Mouse (Mus musculus): Measurements from ENCODE around the gene Rin3. TPM values are rescaled to one million over a fixed set of nuclear protein-coding genes. Genes with fewer than 3 reads are reported as not detected.
A peak's percentile ranks its signal among the peaks of the same experiment; 100 is the strongest.

Gene Rin3
- polyA plus RNA-seq, 1 experiment from 2014 or later = 4.8 TPM

DNA sequence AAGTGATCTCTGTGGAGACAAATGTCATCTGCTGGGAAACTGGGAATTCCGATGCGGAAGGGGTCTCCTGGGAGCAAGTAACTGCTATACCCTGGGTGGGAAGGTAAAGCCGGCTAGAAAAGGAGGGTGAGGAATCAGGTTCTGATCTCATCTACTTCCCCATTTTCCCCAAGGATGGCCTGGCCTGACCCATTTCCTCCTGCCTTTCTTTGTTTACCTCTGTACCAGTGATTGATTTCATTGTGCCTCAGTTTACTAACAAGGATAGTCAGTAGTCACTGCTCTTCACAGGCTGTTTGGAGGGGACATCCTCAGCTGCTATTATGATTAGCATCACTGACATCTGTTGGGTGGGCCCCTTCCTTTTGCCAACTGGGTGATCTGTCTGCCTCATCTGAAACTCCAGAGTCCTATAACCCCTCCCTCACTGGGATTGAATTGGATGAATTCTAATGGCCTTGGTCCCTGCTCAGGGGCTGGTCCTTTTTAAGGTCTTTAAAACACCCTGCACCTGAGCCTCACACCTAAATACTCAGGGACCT is 1.8 kb downstream of the Rin3 start:
- no peak for ATAC-seq (ENCODE audit: low FRiP score)
- DNase-seq (ENCODE audit: low spot score, missing footprints) = peak; percentile 81
- no peak overlapping the region for H3K4me2 ChIP-seq
- H3K9ac ChIP-seq (ENCODE audit: low read length) = no peak overlapping the region
- H3K4me3 ChIP-seq (ENCODE audit: low read depth, low read length) = no peak overlapping the region
- H3K9me3 ChIP-seq (ENCODE audit: control insufficient read depth, low read length) = no peaks in the 10 kb centered on the region
- H3K4me1 ChIP-seq (ENCODE audit: control insufficient read depth, insufficient read depth, low read length) = peaks cover 4% of the 10 kb centered on the region
- no peaks in the 10 kb centered on the region for H3K36me3 ChIP-seq (ENCODE audit: control insufficient read depth, insufficient read depth, low read length)
- WGBS = 61% methylated on average over 3 of the region's 3 CpGs
- H3K27me3 ChIP-seq (ENCODE audit: control insufficient read depth, insufficient read depth, low read length) = peaks cover 3% of the 10 kb centered on the region
- no peak overlapping the region for H3K27ac ChIP-seq (ENCODE audit: low read depth, low read length)

DNA sequence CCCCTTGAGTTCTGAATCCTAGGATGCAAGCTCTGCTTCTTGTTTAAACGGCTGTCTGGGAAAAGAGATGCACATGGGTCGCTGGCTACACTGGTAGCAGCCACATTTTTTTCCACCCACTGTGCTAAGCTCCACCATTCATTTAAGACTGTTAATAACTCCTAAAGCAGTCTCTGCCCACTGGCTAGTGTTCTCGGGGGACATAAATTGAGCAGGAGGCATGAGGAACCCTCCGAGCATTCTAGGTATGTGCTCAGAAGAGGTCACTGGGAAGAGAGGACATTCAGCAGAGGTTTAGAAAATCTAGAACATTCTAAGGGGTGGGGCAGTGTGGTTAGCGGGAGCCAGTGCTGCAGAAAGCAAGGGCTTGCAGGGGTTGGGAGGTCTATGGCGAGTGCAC is 2.5 kb downstream of the Rin3 start:
- H3K36me3 ChIP-seq (ENCODE audit: control insufficient read depth, insufficient read depth, low read length) = no peaks in the 10 kb centered on the region
- no peak overlapping the region for H3K9ac ChIP-seq (ENCODE audit: low read length)
- no peak overlapping the region for H3K27ac ChIP-seq (ENCODE audit: low read depth, low read length)
- H3K4me3 ChIP-seq (ENCODE audit: low read depth, low read length) = no peak overlapping the region
- ATAC-seq (ENCODE audit: low FRiP score) = no peak
- H3K27me3 ChIP-seq (ENCODE audit: control insufficient read depth, insufficient read depth, low read length) = peaks cover 3% of the 10 kb centered on the region
- H3K4me2 ChIP-seq = no peak overlapping the region
- H3K4me1 ChIP-seq (ENCODE audit: control insufficient read depth, insufficient read depth, low read length) = peaks cover 4% of the 10 kb centered on the region
- WGBS = 71% methylated on average over 6 of the region's 6 CpGs
- H3K9me3 ChIP-seq (ENCODE audit: control insufficient read depth, low read length) = no peaks in the 10 kb centered on the region
- no peak for DNase-seq (ENCODE audit: low spot score, missing footprints)

DNA sequence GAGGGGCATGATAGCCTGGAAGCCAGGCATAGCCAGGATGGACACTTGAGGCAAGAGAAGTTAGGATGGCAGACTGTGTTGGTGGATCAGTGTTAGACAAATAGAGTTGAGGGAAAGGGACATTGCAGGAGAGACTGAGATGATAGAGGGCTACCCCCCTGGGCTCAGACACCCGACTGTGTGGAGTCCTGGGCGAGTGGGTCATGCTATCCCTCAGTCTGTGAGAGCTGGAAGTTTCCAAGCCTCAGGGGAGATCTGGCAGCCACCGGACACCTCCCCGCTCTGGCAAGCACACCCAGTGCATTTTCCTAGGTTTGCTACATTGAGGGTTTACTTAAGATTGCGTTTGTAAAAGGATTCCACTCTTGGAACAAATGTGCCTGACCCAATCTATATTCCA is 2.9 kb downstream of the Rin3 start:
- Histone ChIP-seq H3K36me3 (ENCODE audit: control insufficient read depth, insufficient read depth, low read length) (no peaks in the 10 kb centered on the region), H3K27ac (ENCODE audit: low read depth, low read length) (no peak overlapping the region), H3K27me3 (ENCODE audit: control insufficient read depth, insufficient read depth, low read length) (peaks cover 3% of the 10 kb centered on the region), H3K9me3 (ENCODE audit: control insufficient read depth, low read length) (no peaks in the 10 kb centered on the region), H3K4me3 (ENCODE audit: low read depth, low read length) (no peak overlapping the region), H3K4me2 (no peak overlapping the region), H3K4me1 (ENCODE audit: control insufficient read depth, insufficient read depth, low read length) (peaks cover 4% of the 10 kb centered on the region), H3K9ac (ENCODE audit: low read length) (no peak overlapping the region)
- WGBS = 82% methylated on average over 5 of the region's 5 CpGs
- no peak for DNase-seq (ENCODE audit: low spot score, missing footprints)
- no peak for ATAC-seq (ENCODE audit: low FRiP score)

DNA sequence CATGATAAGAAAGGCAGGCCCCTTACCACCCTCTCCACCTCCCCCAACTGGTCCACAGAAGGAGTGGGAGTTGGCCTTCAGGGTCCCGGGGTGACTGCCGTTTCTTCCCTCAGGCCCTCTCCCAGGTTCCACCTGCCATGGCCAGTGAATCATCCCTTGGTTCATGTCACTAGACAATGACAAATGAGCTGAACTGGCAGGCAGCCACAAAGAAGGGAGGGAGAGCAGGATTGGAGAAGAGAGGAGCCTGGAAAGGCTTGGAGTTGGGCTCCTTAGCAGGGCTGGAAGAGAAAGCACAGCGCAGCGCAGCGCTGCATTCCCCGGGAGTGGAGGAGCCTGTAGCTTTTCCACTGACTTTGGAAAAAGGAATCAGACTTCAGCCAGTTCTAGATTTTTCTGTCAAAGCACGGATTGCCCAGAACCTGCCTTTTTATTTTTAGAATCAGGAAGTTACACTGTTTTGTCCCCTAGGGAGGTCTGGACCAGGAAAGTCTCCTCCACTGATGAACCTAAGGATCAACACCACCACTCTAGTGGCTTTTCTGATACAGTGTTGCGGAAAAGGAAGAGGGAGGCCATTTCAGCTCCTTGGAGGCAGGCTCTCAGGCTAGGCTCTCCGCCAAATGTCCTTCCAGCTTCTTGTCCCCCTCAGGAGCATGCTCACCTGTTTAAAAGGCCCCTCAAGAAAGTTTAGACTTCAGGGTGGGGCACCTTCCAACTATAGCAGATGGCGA is 4.0 kb downstream of the Rin3 start:
- Histone ChIP-seq H3K9ac (ENCODE audit: low read length) (no peak overlapping the region), H3K4me3 (ENCODE audit: low read depth, low read length) (no peak overlapping the region), H3K4me2 (no peak overlapping the region), H3K9me3 (ENCODE audit: control insufficient read depth, low read length) (no peaks in the 10 kb centered on the region), H3K27me3 (ENCODE audit: control insufficient read depth, insufficient read depth, low read length) (peaks cover 3% of the 10 kb centered on the region), H3K36me3 (ENCODE audit: control insufficient read depth, insufficient read depth, low read length) (no peaks in the 10 kb centered on the region), H3K27ac (ENCODE audit: low read depth, low read length) (no peak overlapping the region), H3K4me1 (ENCODE audit: control insufficient read depth, insufficient read depth, low read length) (peaks cover 4% of the 10 kb centered on the region)
- peak; percentile 12 for DNase-seq (ENCODE audit: low spot score, missing footprints)
- WGBS = 84% methylated on average over 10 of the region's 10 CpGs
- no peak for ATAC-seq (ENCODE audit: low FRiP score)

DNA sequence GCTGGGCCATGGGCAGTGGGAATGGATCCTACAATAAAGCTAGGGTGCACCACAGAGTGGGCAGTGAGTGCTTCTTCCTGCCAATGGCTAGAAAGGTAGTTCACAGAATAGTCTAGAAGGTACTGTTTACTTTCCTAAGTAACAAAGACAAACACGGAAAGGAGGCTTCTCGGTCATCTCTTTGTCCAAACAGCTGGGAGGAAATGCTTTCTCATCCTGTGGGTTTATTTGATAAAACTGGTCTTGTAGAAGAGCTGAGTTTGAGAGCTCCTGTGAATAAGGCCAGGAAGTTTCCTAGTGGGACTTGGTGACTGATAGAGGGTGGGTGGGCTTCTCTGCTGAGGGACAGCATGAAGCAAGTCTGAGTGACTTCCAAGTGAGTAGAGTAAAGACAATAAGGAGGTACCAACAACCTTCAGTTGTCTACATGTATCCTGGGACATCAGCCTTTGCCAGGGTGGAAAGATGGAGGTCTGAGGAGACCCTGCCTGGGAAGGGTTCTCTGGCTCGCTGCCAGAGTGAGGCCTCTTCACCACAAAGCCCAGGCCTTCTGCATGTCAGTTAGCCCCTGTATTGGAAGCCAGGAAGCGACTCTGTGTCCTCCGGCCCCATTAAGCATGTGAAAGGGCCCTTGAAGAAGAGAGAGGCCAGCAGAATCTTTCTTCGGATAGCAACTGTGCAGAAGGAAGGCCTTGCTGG is 5.2 kb downstream of the Rin3 start:
- Histone ChIP-seq H3K9ac (ENCODE audit: low read length) (no peak overlapping the region), H3K4me1 (ENCODE audit: control insufficient read depth, insufficient read depth, low read length) (peaks cover 4% of the 10 kb centered on the region; the same call in 1 of the 2 replicates), H3K4me2 (no peak overlapping the region), H3K27ac (ENCODE audit: low read depth, low read length) (no peak overlapping the region), H3K27me3 (ENCODE audit: control insufficient read depth, insufficient read depth, low read length) (no peaks in the 10 kb centered on the region; the same call in 1 of the 2 replicates), H3K9me3 (ENCODE audit: control insufficient read depth, low read length) (no peaks in the 10 kb centered on the region), H3K4me3 (ENCODE audit: low read depth, low read length) (no peak overlapping the region), H3K36me3 (ENCODE audit: control insufficient read depth, insufficient read depth, low read length) (no peaks in the 10 kb centered on the region)
- WGBS = 84% methylated on average over 6 of the region's 6 CpGs
- ATAC-seq (ENCODE audit: low FRiP score) (no peak), DNase-seq (ENCODE audit: low spot score, missing footprints) (peak; percentile 57)

DNA sequence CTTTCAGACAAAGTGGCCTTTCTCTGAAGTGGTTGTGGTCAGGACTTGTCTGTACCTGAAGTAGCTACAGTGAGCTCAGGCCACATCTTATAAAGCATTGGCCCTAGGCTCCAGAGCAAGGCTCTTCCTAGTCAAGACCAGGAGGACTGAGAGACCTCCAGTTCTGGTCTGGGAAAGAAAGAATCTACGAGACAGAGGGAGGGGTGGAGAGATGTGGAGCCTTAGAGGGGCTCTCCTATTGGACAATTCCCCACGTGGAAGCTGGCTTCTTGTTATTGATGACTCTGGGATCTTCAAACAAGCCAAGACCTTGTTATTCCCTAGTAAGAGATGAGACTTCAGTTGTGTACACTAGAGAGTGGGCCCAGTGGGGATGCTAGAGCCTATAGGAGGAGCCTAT is 6.0 kb downstream of the Rin3 start:
- Histone ChIP-seq H3K9ac (ENCODE audit: low read length) (no peak overlapping the region), H3K4me3 (ENCODE audit: low read depth, low read length) (no peak overlapping the region), H3K36me3 (ENCODE audit: control insufficient read depth, insufficient read depth, low read length) (no peaks in the 10 kb centered on the region), H3K27me3 (ENCODE audit: control insufficient read depth, insufficient read depth, low read length) (no peaks in the 10 kb centered on the region; the same call in 1 of the 2 replicates), H3K9me3 (ENCODE audit: control insufficient read depth, low read length) (no peaks in the 10 kb centered on the region), H3K4me2 (no peak overlapping the region), H3K27ac (ENCODE audit: low read depth, low read length) (no peak overlapping the region), H3K4me1 (ENCODE audit: control insufficient read depth, insufficient read depth, low read length) (peaks cover 2% of the 10 kb centered on the region; the same call in 1 of the 2 replicates)
- DNase-seq (ENCODE audit: low spot score, missing footprints) = peak; percentile 75
- 33% methylated on average over 2 of the region's 2 CpGs for WGBS
- no peak for ATAC-seq (ENCODE audit: low FRiP score)

DNA sequence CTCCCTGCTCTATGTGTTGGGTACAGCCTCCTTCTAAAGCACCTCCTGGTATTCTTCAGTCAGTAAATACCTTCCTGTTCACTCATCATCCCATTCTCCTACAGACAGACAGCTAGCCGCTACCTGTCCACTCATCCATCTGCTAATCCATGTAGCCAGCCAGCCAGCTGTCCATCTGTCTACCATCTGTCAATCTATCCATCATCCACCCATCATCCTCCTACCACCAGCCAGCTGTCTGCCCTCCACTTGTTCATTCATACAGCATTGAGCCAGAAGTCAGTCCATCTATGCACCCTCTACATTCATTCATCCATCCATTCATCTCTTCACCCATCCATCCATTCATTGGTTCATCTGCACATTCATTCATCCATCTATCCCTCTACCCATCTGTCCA is 6.7 kb downstream of the Rin3 start:
- WGBS = 94% methylated on average over 1 of the region's 1 CpGs
- ATAC-seq (ENCODE audit: low FRiP score) = no peak

DNA sequence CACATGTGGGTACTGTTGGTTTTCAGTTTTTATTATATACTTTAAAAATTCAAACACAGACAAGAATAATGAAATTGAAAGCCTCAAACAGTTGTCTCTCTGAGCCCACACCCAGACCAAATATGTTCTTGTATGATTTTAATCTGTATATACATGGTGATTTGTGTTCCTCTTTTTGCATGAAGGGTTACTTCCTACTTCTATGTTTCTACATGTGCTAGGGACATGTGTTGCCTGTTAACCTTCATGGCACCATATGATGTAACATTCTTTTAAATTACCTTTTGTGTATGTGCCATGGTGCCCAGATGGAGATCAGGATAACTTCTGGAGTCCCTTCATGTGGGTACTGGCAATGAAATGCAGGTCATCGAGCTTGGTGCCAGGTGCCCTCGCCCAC is 7.8 kb downstream of the Rin3 start:
- no peak overlapping the region for H3K4me3 ChIP-seq (ENCODE audit: low read depth, low read length)
- H3K4me2 ChIP-seq = no peak overlapping the region
- H3K27ac ChIP-seq (ENCODE audit: low read depth, low read length) = no peak overlapping the region
- no peaks in the 10 kb centered on the region for H3K9me3 ChIP-seq (ENCODE audit: control insufficient read depth, low read length)
- no peaks in the 10 kb centered on the region for H3K36me3 ChIP-seq (ENCODE audit: control insufficient read depth, insufficient read depth, low read length)
- DNase-seq (ENCODE audit: low spot score, missing footprints) = no peak
- no peak for ATAC-seq (ENCODE audit: low FRiP score)
- H3K27me3 ChIP-seq (ENCODE audit: control insufficient read depth, insufficient read depth, low read length) = no peaks in the 10 kb centered on the region
- no peaks in the 10 kb centered on the region for H3K4me1 ChIP-seq (ENCODE audit: control insufficient read depth, insufficient read depth, low read length)
- 89% methylated on average over 2 of the region's 2 CpGs for WGBS
- no peak overlapping the region for H3K9ac ChIP-seq (ENCODE audit: low read length)

More for the DNA sequence above, 6.7 kb downstream of the Rin3 start:
- Histone ChIP-seq H3K4me2 (no peak overlapping the region), H3K4me3 (ENCODE audit: low read depth, low read length) (no peak overlapping the region), H3K9me3 (ENCODE audit: control insufficient read depth, low read length) (no peaks in the 10 kb centered on the region), H3K36me3 (ENCODE audit: control insufficient read depth, insufficient read depth, low read length) (no peaks in the 10 kb centered on the region), H3K4me1 (ENCODE audit: control insufficient read depth, insufficient read depth, low read length) (no peaks in the 10 kb centered on the region), H3K27me3 (ENCODE audit: control insufficient read depth, insufficient read depth, low read length) (no peaks in the 10 kb centered on the region), H3K9ac (ENCODE audit: low read length) (no peak overlapping the region), H3K27ac (ENCODE audit: low read depth, low read length) (no peak overlapping the region)
- no peak for DNase-seq (ENCODE audit: low spot score, missing footprints)

DNA sequence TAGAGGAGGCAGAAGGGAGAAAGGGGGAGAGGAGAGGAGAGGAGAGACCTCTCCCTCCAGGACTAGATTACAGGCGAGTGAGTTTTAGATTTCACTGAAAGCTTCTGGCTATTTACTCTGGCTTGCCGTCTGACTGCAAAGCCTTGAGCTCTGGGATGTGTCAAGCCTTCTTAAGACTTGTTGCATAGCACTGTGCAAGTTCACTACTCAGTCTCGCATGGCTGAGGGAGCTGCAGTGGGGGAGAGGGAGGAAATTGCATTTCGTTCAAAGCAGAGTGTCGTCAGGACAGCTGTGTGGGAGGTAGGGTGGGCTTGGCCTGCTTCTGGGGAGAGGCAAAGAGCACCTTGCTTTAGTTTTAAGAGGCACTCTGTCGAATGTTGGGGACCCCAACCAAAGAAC is 8.8 kb downstream of the Rin3 start:
- WGBS = 55% methylated on average over 6 of the region's 6 CpGs
- Histone ChIP-seq H3K4me3 (ENCODE audit: low read depth, low read length) (no peak overlapping the region), H3K4me1 (ENCODE audit: control insufficient read depth, insufficient read depth, low read length) (no peaks in the 10 kb centered on the region), H3K27ac (ENCODE audit: low read depth, low read length) (no peak overlapping the region), H3K36me3 (ENCODE audit: control insufficient read depth, insufficient read depth, low read length) (no peaks in the 10 kb centered on the region), H3K27me3 (ENCODE audit: control insufficient read depth, insufficient read depth, low read length) (no peaks in the 10 kb centered on the region), H3K9me3 (ENCODE audit: control insufficient read depth, low read length) (no peaks in the 10 kb centered on the region), H3K4me2 (no peak overlapping the region), H3K9ac (ENCODE audit: low read length) (no peak overlapping the region)
- no peak for DNase-seq (ENCODE audit: low spot score, missing footprints)
- ATAC-seq (ENCODE audit: low FRiP score) = no peak

Data from midbrain, embryonic 11.5 days (tissue).